Mouse (Mus musculus) bone marrow macrophage, adult 2 months (primary cell): ENCODE data around the gene Scyl1.

Experiments used
- CTCF ChIP-seq: IDR thresholded peaks from 2 replicates; pipeline ENCODE4 v1.5.1; 2012; ENCODE audit warnings: low read depth, mild to moderate bottlenecking, low read length, moderate library complexity
- POLR2A ChIP-seq: IDR thresholded peaks from 2 replicates; pipeline ENCODE4 v1.6.1; 2012; ENCODE audit warnings: mild to moderate bottlenecking, low read depth, low read length, borderline replicate concordance

GRCm38 (mm10) chr19:5819549-5819948 is 48.3 kb upstream of the Scyl1 start:
- TF ChIP-seq CTCF (no peak), POLR2A (no peak)
